Mouse (Mus musculus) heart, postnatal 25 days (tissue): ENCODE measurements around the gene Padi3. TPM values are rescaled to one million over a fixed set of nuclear protein-coding genes. Genes with fewer than 3 reads are reported as not detected.

ENCODE experiments used
- DNase-seq: peaks from one replicate; pipeline ENCODE4 v3.0.0; 2022; ENCODE audit warnings: low spot score
- intact Hi-C: fragments of 180-260 bp; cut with DNase I; formaldehyde crosslinking; loops from one replicate; pipeline ENCODE4 v1.15.1; 2025
- total RNA-seq, 2 experiments: library from RNA; stranded (reverse); gene quantifications; 2 replicates each; pipeline ENCODE4 v1.2.3; 2021

Gene Padi3
- total RNA-seq, 2 experiments from 2014 or later = 0.20 TPM; not detected in 1

DNA sequence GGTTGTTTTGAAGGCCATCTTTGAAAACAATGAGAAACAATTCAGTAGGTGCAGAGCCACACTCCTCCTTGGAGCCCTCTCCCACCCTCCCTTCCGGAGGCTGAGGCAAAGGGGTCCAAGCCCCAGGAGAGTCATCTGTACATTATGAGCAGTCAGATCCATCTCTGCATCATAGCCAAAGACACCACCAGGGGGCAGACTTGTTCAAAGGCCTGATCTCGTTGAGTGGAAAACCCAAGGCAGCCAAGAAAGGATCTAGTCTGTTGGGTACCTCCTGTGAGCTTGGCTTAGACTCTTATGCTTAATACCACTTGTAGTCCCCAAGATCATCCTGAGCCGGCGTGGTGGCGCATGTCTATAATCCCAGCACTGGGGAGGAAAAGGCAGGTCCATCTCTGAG lies 11.5 kb upstream of the Padi3 start:
- intact Hi-C loops = loop anchor here (2.0 kb wide), 1 partner anchor 81 kb away; no protein-coding TSS in a partner anchor
- no peak for DNase-seq

DNA sequence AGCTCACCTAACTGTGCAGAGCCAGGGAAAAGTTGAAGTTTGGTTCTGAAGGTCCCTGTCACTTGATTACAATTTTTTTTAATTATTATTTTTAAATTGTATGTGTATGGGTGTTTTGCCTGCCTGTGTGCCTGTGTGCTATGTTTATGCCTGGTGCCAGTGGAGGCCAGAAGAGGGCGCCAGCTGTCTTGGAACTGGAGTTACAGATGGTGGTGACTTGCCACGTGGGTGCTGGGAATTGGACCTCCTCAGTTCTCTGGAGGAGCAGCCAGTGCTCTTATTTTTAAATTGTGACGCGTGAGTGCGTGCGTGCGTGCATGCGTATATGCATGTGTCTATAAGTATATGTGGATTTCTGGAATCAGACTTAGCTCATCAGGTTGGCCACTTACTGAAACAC lies 7.0 kb upstream of the Padi3 start:
- intact Hi-C loops = loop anchor here (10.0 kb wide), 1 partner anchor 137 kb away; no protein-coding TSS in a partner anchor
- no peak for DNase-seq

DNA sequence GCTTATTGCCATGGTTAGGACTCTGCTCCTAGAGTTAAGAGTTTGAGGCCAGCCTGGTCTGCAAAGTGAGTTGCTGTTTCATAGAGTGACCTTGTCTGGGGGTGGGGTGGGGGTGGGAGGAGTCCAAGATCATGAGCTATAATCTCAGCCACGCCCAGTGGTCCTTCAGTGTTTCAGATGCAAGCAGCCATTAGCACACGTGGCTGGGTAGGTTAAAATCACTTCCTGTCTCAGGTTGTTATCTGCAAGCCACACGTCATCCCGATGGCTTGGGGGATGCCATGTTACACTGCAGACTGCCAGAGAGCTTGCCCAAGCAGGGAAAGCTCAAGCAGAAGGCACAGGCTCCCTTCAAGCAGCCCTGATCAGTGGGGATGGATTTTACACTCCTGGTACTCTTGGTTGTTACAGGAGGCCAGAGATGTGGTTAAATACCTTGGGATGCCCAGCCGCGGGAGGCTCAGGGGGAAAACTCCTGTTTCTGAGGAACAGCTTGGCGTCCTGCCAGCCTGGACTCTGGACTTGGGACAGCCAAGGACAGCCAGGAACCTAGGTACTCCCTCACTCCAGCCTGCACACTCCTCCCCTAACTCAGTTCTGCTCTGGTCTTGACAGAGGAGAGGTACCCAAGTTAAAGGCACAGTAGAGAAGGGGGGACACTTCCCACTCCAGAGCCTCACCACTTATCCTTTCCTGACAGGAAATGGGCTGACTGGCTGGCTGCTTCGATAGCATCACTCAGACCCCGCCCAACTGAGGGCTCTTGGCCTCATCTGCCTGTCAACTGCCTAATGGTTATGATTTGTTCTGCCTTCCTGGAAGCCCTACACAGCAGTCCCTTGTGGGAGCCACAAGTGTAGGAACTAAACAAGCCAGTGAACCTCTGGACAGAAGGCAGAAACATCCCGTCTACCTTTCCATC lies 5.8 kb upstream of the Padi3 start:
- no peak for DNase-seq
- intact Hi-C loops = loop anchor here (10.0 kb wide), 1 partner anchor 139 kb away; no protein-coding TSS in a partner anchor

GRCm38 (mm10) chr4:140815496-140815895 lies 5.0 kb upstream of the Padi3 start:
- intact Hi-C loops = loop anchor here (10.0 kb wide), 1 partner anchor 139 kb away; no protein-coding TSS in a partner anchor
- no peak for DNase-seq

GRCm38 (mm10) chr4:140814241-140815225 lies 4.1 kb upstream of the Padi3 start:
- intact Hi-C loops = loop anchor here (10.0 kb wide), 1 partner anchor 140 kb away; no protein-coding TSS in a partner anchor
- DNase-seq = no peak

GRCm38 (mm10) chr4:140813358-140814185 lies 3.1 kb upstream of the Padi3 start:
- intact Hi-C loops = loop anchor here (10.0 kb wide), 1 partner anchor 141 kb away; no protein-coding TSS in a partner anchor
- no peak for DNase-seq

DNA sequence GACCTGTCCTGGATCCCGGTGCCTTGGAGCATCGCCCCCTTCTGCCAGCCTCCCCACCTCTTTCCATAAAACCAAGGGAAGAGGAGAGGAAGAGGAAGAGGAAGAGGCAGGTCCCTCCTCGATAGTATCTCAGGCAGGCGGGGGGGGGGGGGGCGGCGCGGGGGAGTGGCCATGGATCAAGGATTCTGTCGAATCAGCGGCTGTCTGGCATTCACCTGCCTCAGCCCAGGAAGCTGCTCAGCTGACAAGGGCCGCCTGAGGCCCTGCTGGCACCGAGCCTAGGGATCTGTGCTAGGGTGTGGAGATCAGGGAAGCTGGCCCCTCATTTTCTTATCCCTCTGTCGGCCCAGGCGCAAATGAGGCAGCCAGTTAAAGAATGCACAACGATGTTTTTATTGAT lies 2.2 kb upstream of the Padi3 start:
- intact Hi-C loops = loop anchor here (10.0 kb wide), 1 partner anchor 142 kb away; no protein-coding TSS in a partner anchor
- no peak for DNase-seq

DNA sequence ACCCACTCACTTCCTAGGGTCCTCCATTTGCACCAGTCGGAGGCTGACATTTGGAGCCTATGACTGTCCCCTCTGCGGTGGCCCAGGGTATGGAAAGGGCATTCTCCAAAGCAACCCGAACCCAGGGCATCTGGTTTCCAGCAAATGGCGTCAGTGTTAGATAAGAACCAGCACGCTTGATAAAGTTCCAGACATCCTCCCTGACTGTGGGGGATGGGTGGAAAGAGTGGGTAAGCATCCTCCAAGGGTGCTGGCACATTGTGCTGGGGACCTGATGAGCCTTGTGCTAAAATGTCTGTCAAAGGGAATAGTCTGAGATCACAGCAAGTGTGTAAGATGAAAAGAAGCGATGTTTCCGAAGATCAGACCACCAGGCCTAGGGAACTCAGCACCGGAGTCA lies 1.7 kb upstream of the Padi3 start:
- intact Hi-C loops = loop anchor here (10.0 kb wide), 1 partner anchor 143 kb away; no protein-coding TSS in a partner anchor

DNA sequence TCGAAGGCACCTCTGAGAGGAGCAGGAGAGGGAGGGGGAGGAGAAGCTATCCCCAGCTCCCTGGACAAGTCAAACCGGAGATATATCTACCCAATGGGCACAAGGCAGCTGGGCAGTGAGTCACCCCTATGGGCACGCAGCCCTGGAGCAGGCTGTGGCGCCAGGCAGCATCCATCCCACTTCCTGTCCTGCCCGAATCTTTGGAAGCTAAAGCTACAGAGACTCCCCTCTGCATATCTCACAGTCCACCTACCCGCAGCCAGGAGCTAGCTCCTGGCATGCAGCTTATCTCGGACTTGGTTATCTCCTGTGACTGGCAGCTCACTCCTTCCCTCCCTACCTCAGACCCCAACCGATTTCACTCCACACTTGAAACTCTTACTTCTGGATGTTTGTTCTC lies 1.3 kb downstream of the Padi3 start:
- peak; percentile 32 for DNase-seq
- intact Hi-C loops = no loop called here

More for the DNA sequence above, 1.7 kb upstream of the Padi3 start:
- no peak for DNase-seq

DNA sequence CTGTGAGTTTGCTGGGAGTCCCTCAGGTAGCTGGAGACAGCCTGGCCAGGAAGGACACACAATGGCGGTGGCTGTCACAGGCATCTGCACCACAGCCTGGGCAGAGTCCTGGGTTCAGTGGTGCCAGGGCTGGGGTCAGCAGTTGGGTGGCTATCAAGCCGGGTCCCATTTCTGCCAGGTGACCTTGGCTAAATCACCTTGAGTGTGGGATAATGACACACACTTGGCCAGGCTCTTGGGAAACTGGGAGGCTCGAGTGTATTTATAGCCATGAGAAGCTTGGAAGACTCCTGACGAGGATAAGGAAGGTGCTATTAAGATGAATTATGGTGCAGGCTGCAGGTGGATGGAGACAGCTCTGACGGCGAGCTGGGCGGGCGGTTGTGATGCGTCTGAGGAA lies 5.8 kb downstream of the Padi3 start:
- intact Hi-C loops = no loop called here
- DNase-seq = no peak

DNA sequence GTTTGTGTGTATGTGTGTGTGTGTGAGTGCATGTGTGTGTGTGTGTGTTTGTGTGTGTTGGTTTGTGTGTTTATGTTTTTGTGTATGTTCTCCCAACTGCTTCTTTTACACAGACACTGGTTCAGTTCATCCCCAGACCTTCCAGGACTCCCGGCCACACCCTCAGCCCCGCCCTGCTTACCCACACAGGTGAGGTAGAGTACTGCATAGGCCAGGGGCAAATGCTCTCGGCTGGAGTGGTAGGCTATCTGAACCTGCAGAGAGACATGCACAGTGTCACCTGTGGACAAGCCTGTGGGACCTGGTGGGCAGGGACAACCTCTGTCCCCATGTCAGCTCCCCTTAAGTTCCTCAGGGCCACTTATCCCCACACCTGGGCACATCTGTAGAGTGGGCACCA lies 9.1 kb downstream of the Padi3 start:
- DNase-seq = no peak
- intact Hi-C loops = no loop called here

DNA sequence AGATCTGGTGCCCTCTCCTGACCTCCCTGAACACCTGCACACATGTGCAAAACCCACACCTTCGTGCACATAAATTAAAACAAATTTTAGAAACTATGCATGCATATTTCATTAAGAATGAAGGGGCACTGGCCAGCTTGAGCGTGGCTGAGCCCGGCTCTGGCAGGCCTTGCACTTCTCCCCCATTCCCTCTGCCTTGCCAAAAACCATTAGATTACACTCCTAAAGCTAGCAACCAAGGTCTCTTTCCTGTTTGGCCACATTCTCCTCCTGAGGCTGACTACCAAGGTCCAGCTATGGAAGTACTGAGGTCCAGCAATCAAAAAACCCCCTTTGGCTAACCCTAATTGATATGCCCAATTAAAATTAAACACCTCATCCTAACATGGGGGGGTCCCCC lies 13.7 kb downstream of the Padi3 start:
- DNase-seq = no peak
- intact Hi-C loops = loop anchor here (10.0 kb wide), 1 partner anchor 238 kb away; no protein-coding TSS in a partner anchor

- DNase-seq = no peak
- intact Hi-C loops = loop anchor here (10.0 kb wide), 1 partner anchor 240 kb away; no protein-coding TSS in a partner anchor
These were observed 15.8 kb downstream of the Padi3 start for GRCm38 (mm10) chr4:140794678-140795077.

DNA sequence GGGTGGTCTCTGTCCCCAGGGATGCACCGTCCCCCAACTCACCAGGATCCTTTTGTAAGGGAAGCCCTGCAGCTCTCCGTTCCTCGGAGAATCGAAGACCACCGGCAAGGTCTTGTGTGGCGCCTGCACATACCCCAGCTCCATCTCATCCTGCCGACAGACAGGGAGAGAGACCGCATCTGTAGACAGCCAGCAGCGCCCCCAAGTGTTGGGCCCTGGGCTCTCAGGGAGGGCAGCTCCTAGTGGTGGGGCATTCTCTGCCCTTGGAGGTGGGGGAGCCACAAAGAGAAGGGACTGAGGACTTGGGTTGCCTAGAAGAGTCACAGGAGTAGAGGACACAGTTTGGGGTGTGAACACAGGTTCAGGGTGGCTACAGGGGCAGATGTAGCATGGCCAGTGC lies 16.7 kb downstream of the Padi3 start:
- no peak for DNase-seq
- intact Hi-C loops = loop anchor here (10.0 kb wide), 1 partner anchor 241 kb away; no protein-coding TSS in a partner anchor

GRCm38 (mm10) chr4:140792584-140792983 lies 17.9 kb downstream of the Padi3 start:
- no peak for DNase-seq
- intact Hi-C loops = loop anchor here (10.0 kb wide), 1 partner anchor 242 kb away; no protein-coding TSS in a partner anchor

DNA sequence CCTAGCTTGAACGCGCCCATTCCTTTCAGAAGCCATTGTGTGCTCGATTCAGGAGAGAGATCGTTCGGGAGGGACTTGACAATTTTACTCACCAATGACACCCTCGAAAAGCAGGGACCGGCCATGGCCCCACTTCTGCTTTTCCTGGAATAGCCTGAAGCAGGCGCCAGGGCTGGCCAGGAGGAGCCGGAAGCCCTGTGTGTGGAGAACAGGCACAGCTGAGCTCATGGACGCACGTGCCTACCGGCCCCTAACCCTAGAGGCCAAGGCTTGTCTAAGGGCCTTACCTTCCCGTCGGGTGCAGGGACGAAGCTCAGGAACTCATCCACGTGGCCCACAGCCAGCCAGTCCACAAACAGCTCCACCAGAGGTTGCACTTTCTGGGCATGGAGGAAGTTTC lies 19.4 kb downstream of the Padi3 start:
- no peak for DNase-seq
- intact Hi-C loops = loop anchor here (10.0 kb wide), 1 partner anchor 244 kb away; no protein-coding TSS in a partner anchor

DNA sequence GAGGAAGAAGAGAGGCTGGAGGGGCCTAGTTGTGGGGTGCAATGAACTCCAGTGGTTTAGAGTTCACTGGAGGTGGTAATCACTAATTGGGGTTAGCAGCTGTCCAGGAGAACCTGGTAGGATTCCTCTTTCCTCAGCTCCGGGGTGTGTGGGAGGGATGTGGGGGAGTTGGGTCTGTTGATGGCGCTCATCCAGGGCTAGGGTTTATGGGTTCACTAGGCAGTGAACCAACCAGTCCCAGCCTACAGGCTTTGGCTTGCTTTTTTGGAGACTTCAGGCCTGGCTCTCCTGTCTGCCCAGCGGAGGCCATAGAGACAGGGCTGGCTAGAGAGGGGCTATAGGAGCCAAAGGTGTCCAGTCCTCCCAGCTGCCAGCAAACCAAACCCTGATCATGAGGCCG lies 20.5 kb downstream of the Padi3 start:
- DNase-seq = no peak
- intact Hi-C loops = loop anchor here (1.0 to 10.0 kb wide), 3 partner anchors 112 to 245 kb away; no protein-coding TSS in a partner anchor

DNA sequence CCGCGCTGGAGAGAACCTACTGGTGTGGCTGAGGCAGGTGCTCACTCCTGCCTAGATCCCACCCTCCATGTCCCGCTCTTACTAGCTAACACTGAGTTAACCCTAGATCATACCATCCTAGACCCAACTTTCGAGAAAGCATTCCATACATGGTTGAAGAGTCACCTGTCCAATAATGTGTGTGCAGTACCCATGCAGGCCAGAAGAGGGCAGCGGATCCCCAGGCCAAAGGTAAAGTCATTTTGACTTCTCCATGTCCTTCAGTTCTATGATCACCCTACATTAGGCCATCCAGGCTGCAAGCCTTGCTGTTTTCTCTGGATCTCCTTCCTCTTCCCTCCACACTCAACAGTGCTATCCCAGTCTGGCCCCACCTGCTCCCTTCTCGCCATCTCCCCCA lies 21.5 kb downstream of the Padi3 start:
- intact Hi-C loops = loop anchor here (1.0 kb wide), 2 partner anchors 113 to 168 kb away; no protein-coding TSS in a partner anchor
- DNase-seq = no peak

DNA sequence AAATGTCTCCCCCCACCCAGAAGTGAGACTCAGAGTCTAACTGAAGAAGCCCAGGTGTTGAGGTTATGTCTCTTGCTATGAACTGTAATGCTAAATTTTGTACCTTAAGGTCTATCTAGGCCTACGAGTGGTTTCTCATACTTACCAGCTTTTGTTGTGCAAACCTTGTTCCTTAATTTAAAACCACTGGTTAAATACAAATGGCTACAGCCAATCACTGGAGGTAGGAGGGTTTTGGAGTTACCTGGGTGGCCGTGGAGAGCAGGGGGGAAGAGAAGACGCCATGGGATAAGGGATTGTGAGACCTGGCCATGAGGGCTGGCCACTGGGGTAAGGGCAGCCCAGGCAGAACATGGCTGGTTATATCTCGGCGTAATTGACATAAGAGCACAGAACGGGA lies 22.2 kb downstream of the Padi3 start:
- intact Hi-C loops = no loop called here
- no peak for DNase-seq
